Mouse (Mus musculus): ENCODE results near the gene Svep1.

DNA sequence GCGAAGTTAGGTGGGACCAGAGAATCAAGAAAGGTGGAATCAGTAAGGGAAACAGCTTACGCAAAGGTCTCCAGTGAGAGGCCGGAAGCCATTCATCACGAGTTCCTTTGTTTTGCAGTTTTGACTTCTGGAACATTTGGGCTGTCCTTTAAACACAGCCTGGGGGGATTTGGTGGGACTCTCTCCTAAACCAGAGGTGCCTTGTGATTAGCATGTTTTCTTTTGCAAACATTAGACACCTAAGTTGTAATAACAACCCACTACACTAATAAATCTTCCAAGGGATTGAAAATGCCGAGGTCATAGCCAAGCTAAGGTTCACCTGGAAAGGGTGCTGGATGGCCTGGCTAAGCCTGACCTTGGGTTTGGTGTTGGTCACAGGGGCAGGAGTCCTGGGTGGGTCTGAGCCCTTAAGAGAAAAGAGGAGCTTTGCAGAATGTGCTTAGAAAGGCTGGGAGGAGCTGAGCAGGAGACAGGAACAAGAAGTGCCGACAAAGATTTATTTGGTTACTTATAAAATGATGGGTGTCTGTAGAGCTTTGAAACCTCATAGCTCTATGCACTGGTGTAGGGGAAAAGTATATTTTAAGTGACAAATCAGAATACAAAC lies 169.5 kb downstream of the Svep1 start:
- no peak for TF ChIP-seq ELF1 (IDR thresholded peaks at IDR 0.05; ENCODE audit: low read depth, low read length)
- no peak for TF ChIP-seq ZNF384 (IDR thresholded peaks at IDR 0.05; ENCODE audit: low read depth, low read length)
- no peak for TF ChIP-seq CTCF (IDR thresholded peaks at IDR 0.05 in 2 of 3, conservative IDR thresholded peaks at IDR 0.05 in 1 of 3; ENCODE audit: control insufficient read depth in 1 of 3, insufficient read depth in 1 of 3, low read depth in 2 of 3, low read length in 3 of 3, poor library complexity in 1 of 3, severe bottlenecking in 1 of 3)
- no peak for TF ChIP-seq ZC3H11A (IDR thresholded peaks at IDR 0.05; ENCODE audit: low read depth, low read length)
- no peak for TF ChIP-seq HCFC1 (IDR thresholded peaks at IDR 0.05; ENCODE audit: low read depth, low read length)
- TF ChIP-seq SIN3A (IDR thresholded peaks at IDR 0.05; ENCODE audit: low read length): no peak
- no peak for TF ChIP-seq USF1 (IDR thresholded peaks at IDR 0.05; ENCODE audit: low read depth, low read length)
- TF ChIP-seq MXI1 (IDR thresholded peaks at IDR 0.05; ENCODE audit: low read depth, low read length): no peak
- no peak for TF ChIP-seq ZMIZ1 (IDR thresholded peaks at IDR 0.05; ENCODE audit: low read depth, low read length)
- no peak for TF ChIP-seq POLR2AphosphoS2 (IDR thresholded peaks at IDR 0.05; ENCODE audit: low read length)
- TF ChIP-seq NRF1 (IDR thresholded peaks at IDR 0.05; ENCODE audit: insufficient read depth, low read depth, low read length, poor library complexity, severe bottlenecking): no peak

All from MEL (cell line).